Mouse (Mus musculus): Measurements from ENCODE around the gene Vps16.

Gene Vps16

DNA sequence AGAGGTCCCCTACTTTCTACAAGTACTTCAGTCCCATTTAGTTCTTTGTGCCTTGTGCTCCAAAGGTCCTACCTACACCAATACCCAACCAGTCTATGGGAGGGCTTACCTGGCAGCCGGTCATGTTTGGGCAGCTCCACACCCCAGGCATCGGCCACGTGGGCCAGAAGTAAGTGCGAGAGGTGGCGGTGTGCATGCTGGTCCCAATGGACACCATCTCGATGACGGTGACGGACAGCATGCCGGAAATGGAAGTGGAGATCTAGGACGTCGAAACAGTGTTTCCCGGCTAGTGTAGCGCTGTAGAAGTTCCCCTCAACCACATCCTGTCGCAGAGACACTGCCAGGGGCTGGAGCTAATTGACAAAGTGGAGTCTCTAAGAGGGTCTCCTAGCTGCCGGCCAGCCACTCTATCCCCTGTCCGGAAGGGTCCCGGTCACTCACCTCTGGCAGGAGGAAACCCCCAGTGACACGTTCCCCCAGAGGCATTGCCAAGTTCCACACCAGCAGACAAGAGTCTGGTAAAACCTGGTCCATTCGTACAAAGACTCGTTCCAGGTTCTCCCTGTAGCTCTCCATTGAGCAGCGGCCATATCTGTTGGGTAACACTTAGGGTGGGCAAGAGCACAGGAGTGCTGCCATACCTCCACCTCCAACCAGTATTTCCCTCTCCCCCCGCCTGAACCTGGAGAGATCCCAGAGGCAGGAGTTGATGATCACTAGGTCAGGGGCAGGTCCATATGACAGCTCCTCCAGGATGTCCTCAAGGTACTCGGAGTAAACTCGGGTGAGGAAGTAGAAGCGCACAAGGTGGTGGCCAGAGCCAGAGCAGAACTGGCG is 2.1 kb upstream of the Vps16 start:
- no peak for DNase-seq (ENCODE audit: low read depth, low spot score)

DNA sequence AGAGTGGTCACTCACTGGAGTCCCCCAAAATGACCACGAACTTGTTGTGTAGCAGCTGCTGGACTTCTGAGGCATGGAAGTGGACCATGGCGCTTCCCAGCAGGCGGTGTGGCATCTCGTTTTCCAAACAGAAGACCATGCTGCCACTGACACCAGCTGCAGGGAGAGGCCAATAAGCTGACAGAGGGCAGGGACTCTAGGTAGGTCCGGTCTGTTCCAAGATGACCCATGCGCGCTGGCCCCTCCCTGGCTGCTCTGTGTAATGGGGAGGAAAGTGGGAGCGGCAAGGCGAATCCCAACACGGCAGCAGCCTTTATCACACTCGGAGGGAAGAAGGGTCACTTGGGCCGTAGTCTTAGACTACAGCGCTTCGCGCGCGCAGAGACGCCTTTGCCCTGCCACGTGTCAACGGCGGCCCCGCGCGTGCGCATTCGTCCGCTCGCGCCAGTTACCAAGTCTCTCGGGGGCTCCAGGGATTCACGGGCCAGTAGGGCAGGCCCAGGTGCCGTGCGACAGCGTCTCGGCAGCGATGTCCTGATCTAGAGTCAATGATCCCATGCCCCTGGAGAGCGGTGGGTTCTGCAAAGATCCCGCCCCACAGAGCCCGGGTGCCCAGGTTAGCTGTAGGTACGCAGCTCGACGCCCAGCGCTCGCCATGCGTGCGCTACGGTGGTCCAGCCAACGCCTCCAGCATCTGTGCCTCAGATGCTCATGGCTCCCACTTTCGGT is 578 bp upstream of the Vps16 start:
- DNase-seq (ENCODE audit: low read depth, low spot score) = peak; percentile 53

- peak; percentile 27 for DNase-seq (ENCODE audit: low read depth, low spot score)
Observed at GRCm38 (mm10) chr2:130425112-130425511, 973 bp downstream of the Vps16 start.

DNA sequence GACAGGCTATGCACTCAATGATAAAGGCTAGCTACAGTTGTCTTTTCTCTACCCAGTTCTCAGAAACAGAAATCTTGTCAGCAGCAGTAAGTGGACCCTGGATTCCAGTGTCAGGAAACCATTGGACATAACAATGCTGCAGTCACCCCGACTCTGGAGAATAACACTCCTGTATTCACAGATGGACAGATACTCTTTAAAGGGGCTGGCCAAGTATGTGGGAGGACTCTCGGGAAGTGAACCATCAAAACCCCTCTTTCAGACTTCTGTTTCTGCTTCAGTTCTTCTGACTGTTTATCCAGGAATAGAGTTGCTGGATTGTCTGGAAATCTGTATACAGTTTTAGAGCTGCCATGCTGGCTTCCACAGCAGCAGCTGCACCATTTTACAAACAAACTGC is 5.7 kb downstream of the Vps16 start:
- DNase-seq (ENCODE audit: low read depth, low spot score) = no peak

GRCm38 (mm10) chr2:130430484-130430883 is 6.3 kb downstream of the Vps16 start:
- DNase-seq (ENCODE audit: low read depth, low spot score) = no peak

DNA sequence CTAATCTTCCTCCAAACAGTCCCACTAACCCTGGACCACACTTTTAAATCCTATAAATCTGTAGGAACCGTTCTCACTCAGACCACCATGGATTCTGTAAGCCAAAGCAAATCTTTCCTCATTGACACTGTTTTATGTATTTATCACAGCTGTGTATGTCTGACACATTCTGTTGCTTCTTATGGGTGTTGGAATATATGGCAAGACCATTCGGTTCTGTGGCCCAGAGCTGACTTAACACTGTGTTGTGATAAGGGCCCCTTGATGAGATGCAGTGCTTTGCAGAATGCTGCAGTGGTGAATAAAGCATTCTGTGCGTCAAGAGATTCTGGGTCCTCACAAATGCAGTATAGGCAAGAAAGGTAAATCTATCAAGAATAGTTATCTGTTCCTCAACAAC is 8.0 kb downstream of the Vps16 start:
- DNase-seq (ENCODE audit: low read depth, low spot score) = no peak

DNA sequence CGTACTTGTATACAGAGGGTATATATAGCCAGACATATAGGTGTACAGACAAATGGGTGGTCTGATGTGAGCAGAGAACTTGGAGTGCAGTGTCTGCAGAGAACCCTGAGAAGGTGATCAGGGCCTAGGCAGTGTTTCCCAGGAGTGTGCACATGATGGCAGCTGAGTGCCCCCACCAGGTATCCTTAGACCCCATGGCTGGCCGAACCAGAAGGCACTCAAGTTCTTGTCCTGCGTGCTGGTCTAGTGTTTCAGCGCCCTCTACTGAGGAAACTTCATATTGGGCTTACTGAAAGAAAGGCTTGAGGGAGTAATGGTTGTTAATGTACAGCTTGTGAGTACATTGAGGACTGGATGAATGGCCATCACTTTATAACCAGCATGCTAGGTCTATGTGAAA is 9.0 kb downstream of the Vps16 start:
- no peak for DNase-seq (ENCODE audit: low read depth, low spot score)

- DNase-seq (ENCODE audit: low read depth, low spot score) = no peak
Observed at GRCm38 (mm10) chr2:130436769-130437168, 12.6 kb downstream of the Vps16 start.

DNA sequence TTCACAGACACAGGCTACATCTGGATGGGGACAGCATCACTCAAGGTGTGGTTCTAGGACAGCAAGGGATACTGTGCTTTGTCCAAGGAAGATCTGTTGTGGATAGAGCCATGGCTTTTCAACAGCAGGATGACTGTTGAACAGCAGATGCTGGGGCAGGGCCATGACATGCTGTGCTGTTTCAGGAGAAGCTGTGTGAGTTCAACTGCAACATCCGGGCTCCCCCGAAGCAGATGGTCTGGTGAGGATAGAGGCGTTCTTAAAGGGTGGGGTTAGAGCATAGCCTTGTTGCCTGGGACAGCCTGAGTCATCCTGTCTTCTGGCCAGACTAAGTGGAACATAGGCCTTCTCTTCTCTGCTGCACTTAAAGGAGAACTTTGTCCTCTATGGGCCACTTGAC is 14.7 kb downstream of the Vps16 start:
- no peak for DNase-seq (ENCODE audit: low read depth, low spot score)

DNA sequence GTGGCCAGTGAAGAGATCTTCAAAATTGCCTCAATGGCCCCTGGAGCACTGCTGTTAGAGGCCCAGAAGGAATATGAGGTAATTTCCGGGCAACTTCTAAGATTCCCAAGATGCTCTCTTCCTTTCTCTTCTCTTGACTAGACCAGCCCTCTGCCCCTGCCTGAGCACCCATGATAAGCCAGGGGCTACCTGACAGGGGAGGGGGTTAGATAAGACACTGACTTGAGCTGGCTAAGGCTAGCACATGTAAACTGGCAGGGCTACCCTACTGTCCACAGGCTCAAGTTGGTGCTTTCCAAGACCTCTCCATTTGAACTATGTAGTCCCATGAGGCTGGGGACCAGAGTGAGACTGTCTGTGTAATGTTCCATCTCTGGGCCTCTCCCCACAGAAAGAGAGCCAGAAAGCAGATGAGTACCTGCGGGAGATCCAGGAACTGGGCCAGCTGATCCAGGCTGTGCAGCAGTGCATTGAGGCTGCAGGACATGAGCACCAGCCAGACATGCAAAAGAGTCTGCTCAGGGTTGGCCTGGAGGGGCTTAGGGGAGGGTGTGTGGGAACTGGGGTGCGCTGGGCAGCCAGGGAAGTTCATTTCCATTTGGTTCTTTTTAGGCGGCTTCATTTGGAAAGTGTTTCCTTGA is 15.8 kb downstream of the Vps16 start:
- DNase-seq (ENCODE audit: low read depth, low spot score) = no peak

DNA sequence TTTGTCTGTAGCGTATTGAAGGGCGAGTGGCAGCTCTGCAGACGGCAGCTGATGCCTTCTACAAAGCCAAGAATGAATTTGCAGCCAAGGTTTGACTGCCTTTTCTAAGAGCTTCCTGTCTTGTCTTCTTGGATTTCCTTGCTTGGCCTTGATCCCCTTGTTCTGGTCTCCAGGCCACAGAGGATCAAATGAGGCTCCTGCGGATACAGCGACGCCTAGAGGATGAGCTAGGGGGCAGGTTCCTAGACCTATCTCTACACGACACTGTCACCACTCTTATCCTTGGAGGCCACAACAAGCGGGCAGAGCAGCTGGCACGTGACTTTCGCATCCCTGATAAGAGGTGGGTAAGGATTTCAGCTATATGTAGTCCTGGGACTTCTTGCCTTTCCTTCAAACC is 18.0 kb downstream of the Vps16 start:
- no peak for DNase-seq (ENCODE audit: low read depth, low spot score)

DNA sequence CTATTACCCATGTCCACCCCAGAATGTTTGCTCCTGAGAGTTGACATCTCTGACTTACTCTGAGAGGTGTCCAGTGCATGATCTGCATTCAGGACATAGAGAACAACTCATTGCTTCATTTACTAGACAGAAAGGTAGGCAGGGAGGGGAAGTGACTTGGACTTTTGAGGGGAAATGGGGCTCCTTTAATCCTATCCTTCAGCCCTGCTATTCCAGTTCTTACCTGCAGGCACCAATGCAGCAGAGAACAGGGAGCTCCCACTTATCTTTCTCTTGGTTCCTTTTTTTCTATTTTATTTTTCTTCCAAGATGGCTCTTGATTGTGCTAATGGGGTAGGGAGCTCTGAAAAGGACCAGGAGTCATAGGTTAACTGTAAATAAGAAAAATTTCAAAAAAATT is 24.3 kb downstream of the Vps16 start:
- DNase-seq (ENCODE audit: low read depth, low spot score) = no peak

- DNase-seq (ENCODE audit: low read depth, low spot score) = no peak
Observed at GRCm38 (mm10) chr2:130449021-130449793, 25.1 kb downstream of the Vps16 start.

DNA sequence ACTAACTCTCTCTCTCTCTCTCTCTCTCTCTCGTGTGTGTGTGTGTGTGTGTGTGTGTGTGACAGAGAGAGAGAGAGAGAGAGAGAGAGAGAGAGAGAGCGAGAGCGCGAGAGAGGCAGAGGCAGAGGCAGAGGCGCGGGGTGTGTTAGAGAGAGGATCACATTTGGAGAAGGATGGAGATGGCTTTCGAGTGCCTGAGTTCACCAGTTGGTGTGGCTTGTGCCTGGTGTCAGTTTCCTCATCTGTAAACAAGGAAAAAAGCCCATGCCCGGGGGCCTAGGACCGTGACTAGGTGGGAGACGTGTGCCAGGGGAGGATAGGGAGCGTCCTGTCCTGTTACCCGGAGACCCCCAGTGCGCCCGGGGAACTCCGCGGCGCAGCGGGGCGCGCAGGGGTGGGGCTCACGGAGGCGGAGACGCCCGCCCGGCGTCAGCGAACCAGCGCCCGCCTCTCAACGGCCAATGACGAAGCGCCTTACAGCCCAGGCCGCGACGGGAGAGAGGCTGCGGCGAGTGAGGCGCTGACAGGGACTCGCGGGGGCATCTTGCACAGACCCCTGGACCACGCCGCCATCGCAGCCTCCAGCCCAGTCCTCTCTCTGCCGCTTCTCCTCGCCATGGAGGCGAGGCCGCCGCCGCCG is 25.8 kb downstream of the Vps16 start, which contains the start of gene Ptpra:
TSS of gene Ptpra (plus strand) at position 485 of the 640 bp plus-strand sequence.
- peak; percentile 76 for DNase-seq (ENCODE audit: low read depth, low spot score)

DNA sequence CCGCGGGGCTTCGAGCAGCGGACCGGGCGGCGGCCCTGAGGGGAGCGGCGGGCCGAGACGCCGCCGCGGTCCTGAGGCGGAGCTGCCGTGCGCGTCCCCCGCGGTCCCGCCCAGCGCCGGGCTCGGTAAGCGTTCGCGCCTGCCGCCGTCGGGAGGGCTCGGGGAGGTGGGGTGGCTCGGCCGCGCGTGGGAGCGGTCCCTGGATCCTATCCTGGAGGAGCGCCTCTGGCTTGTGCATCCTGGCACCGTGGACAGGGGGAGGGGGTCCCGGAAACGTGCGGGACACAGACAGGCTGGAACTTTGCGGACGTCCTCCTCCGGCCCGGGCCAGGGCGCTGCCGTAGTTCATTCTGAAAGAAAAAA is 26.3 kb downstream of the Vps16 start:
- no peak for DNase-seq (ENCODE audit: low read depth, low spot score)

GRCm38 (mm10) chr2:130451086-130451726 is 27.1 kb downstream of the Vps16 start:
- DNase-seq (ENCODE audit: low read depth, low spot score) = no peak

GRCm38 (mm10) chr2:130451727-130452090 is 27.6 kb downstream of the Vps16 start:
- DNase-seq (ENCODE audit: low read depth, low spot score) = no peak

DNA sequence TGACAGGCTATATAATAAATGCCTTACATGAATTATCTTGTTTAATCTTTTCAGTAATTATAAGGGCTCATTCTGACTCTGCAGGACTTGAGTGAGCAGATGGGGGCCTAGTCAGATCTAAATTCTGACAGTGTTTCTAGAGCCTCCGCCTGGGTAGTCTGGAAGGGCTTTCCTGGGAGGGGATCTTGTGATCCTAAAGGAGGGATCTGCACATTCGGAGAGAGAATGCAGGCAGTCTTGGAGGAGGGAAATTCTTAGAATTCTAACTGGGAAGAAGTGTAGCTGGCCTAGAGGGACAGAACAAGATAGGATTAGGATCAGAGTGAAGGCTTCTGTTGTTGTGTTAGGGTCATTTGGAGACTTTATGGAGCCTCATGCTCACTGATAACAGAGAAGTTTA is 28.1 kb downstream of the Vps16 start:
- no peak for DNase-seq (ENCODE audit: low read depth, low spot score)

DNA sequence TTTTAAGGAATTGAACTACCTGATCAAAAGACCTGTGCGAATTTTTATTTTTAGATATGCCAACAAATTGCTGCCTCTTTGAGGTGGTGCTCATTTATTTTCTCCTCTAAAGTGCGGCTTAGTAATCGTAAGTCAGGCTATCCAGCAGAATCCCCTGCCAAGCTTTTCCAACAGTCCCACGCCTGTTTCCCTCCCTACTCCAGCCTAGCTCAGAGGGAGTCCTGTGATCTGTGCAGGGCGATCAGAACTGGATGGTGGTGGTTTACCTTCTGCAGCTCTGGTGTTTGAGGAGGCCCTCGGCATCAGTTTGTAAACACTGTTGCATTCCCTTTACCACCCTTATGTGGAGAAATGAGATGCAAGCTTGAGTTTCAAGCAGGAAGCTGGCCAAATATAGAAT is 29.3 kb downstream of the Vps16 start:
- DNase-seq (ENCODE audit: low read depth, low spot score) = no peak

GRCm38 (mm10) chr2:130454748-130455370 is 30.7 kb downstream of the Vps16 start:
- DNase-seq (ENCODE audit: low read depth, low spot score) = no peak

Measured in telencephalon, adult 2 months (tissue).